Mouse (Mus musculus) liver, adult 2 months (tissue): Measurements from ENCODE around the gene Srd5a2. TPM values are rescaled to one million over a fixed set of nuclear protein-coding genes. Genes with fewer than 3 reads are reported as not detected.

Experiments
- DNase-seq: peaks from one replicate; pipeline ENCODE4 v3.0.0-alpha.2; 2011; ENCODE audit warnings: low read depth, low spot score; ENCODE audit errors: extremely low read depth
- H3K27ac ChIP-seq: fragments of 200-500 bp; replicated peaks from 2 replicates; pipeline ENCODE4 v1.5.1; 2012; ENCODE audit warnings: low read depth, mild to moderate bottlenecking, control low read depth, inconsistent platforms, low read length; ENCODE audit not compliant: insufficient read depth
- H3K27me3 ChIP-seq: fragments of 200-500 bp; 2 replicates; pipeline ENCODE4 v1.6.1; 2012; ENCODE audit warnings: mild to moderate bottlenecking, moderate library complexity, low read length, inconsistent platforms; ENCODE audit not compliant: control insufficient read depth, insufficient read depth
- H3K36me3 ChIP-seq: fragments of 200-500 bp; 2 replicates; pipeline ENCODE4 v1.6.1; 2012; ENCODE audit warnings: low read length, inconsistent platforms; ENCODE audit not compliant: control insufficient read depth, insufficient read depth
- H3K4me1 ChIP-seq: fragments of 200-500 bp; 2 replicates; pipeline ENCODE4 v1.6.1; 2011; ENCODE audit warnings: low read length; ENCODE audit not compliant: control insufficient read depth, insufficient read depth
- H3K4me3 ChIP-seq: fragments of 200-500 bp; 2 replicates; pipeline ENCODE4 v1.5.1; 2011; ENCODE audit warnings: low read depth, mild to moderate bottlenecking, control low read depth, low read length, moderate library complexity; ENCODE audit not compliant: insufficient read depth
- H3K79me2 ChIP-seq: fragments of 200-500 bp; 2 replicates; pipeline ENCODE4 v1.6.1; 2012; ENCODE audit warnings: inconsistent platforms, mild to moderate bottlenecking, low read length, moderate library complexity; ENCODE audit not compliant: control insufficient read depth, insufficient read depth
- H3K9ac ChIP-seq: fragments of 200-500 bp; 2 replicates; pipeline ENCODE4 v1.6.1; 2012; ENCODE audit warnings: low read depth, mild to moderate bottlenecking, control low read depth, inconsistent platforms, low read length
- CTCF ChIP-seq: fragments of 200-500 bp; IDR thresholded peaks from 2 replicates; pipeline ENCODE4 v1.5.1; 2011; ENCODE audit warnings: low read depth, low read length, control low read depth
- POLR2A ChIP-seq: fragments of 200-500 bp; IDR thresholded peaks from 2 replicates; pipeline ENCODE4 v1.6.1; 2011; ENCODE audit warnings: low read length, control low read depth; ENCODE audit not compliant: insufficient read depth; ENCODE audit errors: extremely low read depth
- WGBS: fragments of 180-500 bp; shearing (Covaris S2); methylation state at CpG from one replicate; pipeline ENCODE4 v1.1.7; 2018; 5-methylcytosine and 5-hydroxymethylcytosine counted together
- polyA plus RNA-seq: library from polyadenylated mRNA; depleted of rRNA; stranded (reverse); fragments of >200 nt; gene quantifications from 2 replicates; pipeline ENCODE4 v1.2.3, GENCODE M21; 2012; rRNA removed
- total RNA-seq: library from RNA; depleted of rRNA; stranded (reverse); fragments of >200 nt; gene quantifications from 2 replicates; pipeline ENCODE4 v1.2.3, GENCODE M21; 2014; rRNA removed

Gene Srd5a2
- 1.8 and 4.0 TPM in 2 replicates for total RNA-seq
- 0.60 and 1.6 TPM in 2 replicates for polyA plus RNA-seq

GRCm38 (mm10) chr17:74047210-74048082 is at the start of gene Srd5a2:
Srd5a2 (minus strand) TSS chr17:74047916.
- no peaks in the 10 kb centered on the region for H3K79me2 ChIP-seq
- H3K27me3 ChIP-seq = peaks cover 5% of the 10 kb centered on the region
- H3K4me1 ChIP-seq = peaks cover 6% of the 10 kb centered on the region
- H3K36me3 ChIP-seq = no peaks in the 10 kb centered on the region
- no peak for DNase-seq
- no peak within 1 kb of the TSS for H3K27ac ChIP-seq
- H3K9ac ChIP-seq = no peak within 1 kb of the TSS
- TF ChIP-seq POLR2A = no peak
- TF ChIP-seq CTCF = no peak
- 6% methylated on average over 45 of the region's 45 CpGs for WGBS
- peak within 1 kb of the TSS; percentile 15; the same call in 1 of the 2 replicates for H3K4me3 ChIP-seq

DNA sequence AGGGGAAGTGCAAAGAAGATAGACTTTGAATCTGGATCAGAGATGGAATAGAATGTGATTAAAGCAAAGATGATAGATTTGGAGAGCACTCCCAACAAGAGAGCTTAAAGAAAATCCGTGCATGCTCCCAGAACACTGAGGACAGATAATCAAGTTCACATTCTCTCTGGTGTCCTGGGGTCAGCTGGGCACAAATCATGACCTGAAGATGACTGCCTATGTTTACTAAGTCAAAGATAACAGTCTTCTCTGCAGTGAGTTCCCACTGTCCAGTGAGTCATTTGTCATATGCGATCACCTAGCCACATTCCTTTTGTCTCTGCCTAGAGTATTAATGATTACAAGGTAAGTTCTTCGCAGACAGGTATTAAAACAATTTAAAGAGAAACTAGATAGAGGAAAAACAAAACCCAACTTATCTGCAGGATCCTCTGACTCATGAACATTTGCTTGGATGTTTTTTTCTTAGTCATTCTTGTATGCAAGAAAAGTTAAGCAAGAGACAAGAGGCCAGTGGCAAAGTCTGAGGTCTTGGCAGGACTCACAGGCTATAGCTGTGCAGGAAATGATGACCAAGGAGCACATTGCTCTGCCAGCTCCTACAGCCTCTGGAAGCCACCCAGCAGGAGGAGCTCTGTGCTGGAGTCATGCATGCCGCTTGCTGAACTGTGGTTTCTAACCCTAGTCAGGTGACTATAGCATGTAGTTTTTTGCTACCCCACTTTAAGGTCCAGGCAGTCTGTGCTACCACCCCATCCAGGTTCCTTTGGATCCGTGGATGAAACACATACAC is 41.4 kb upstream of the Srd5a2 start:
- no peak overlapping the region for H3K9ac ChIP-seq
- no peaks in the 10 kb centered on the region for H3K36me3 ChIP-seq
- no peak overlapping the region for H3K27ac ChIP-seq
- no peaks in the 10 kb centered on the region for H3K79me2 ChIP-seq
- WGBS = 30% methylated on average over 5 of the region's 5 CpGs
- H3K27me3 ChIP-seq = 0 out of 2 replicates have a peak, but pooled peaks cover 2% of the 10 kb centered on the region
- DNase-seq = peak; percentile 86
- H3K4me3 ChIP-seq = no peak overlapping the region
- H3K4me1 ChIP-seq = peaks cover 7% of the 10 kb centered on the region
- TF ChIP-seq CTCF (peak; percentile 34; the same call in 1 of the 2 replicates), POLR2A (no peak)

- TF ChIP-seq POLR2A (no peak), CTCF (no peak)
- 0 out of 2 replicates have a peak, but pooled peaks cover 2% of the 10 kb centered on the region for H3K27me3 ChIP-seq
- no peaks in the 10 kb centered on the region for H3K79me2 ChIP-seq
- H3K9ac ChIP-seq = no peak overlapping the region
- H3K27ac ChIP-seq = no peak overlapping the region
- no peak for DNase-seq
- peaks cover 7% of the 10 kb centered on the region for H3K4me1 ChIP-seq
- 85% methylated on average over 2 of the region's 2 CpGs for WGBS
- no peaks in the 10 kb centered on the region for H3K36me3 ChIP-seq
- H3K4me3 ChIP-seq = no peak overlapping the region
Observed at GRCm38 (mm10) chr17:74088016-74088415, 40.3 kb upstream of the Srd5a2 start.

DNA sequence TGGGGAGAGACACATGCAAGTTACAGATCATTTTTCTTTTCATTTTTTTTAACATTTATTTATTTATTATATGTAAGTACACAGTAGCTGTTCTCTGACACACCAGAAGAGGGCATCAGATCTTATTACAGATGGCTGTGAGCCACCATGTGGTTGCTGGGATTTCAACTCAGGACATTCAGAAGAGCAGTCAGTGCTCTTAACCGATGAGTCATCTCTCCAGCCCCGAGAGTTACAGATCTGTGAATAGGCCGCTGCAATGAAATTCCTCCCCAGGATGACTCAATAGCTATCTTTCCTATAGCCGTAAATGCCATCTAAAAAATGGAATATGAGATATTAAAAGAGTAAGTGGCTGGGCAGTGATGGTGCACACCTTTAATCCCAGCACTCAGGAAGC is 35.7 kb upstream of the Srd5a2 start:
- no peak overlapping the region for H3K9ac ChIP-seq
- no peak for TF ChIP-seq CTCF
- TF ChIP-seq POLR2A = no peak
- 0 out of 2 replicates have a peak, but pooled peaks cover 2% of the 10 kb centered on the region for H3K27me3 ChIP-seq
- peaks cover 4% of the 10 kb centered on the region for H3K4me1 ChIP-seq
- 90% methylated on average over 4 of the region's 4 CpGs for WGBS
- no peaks in the 10 kb centered on the region for H3K79me2 ChIP-seq
- no peak overlapping the region for H3K4me3 ChIP-seq
- DNase-seq = no peak
- no peak overlapping the region for H3K27ac ChIP-seq
- no peaks in the 10 kb centered on the region for H3K36me3 ChIP-seq

DNA sequence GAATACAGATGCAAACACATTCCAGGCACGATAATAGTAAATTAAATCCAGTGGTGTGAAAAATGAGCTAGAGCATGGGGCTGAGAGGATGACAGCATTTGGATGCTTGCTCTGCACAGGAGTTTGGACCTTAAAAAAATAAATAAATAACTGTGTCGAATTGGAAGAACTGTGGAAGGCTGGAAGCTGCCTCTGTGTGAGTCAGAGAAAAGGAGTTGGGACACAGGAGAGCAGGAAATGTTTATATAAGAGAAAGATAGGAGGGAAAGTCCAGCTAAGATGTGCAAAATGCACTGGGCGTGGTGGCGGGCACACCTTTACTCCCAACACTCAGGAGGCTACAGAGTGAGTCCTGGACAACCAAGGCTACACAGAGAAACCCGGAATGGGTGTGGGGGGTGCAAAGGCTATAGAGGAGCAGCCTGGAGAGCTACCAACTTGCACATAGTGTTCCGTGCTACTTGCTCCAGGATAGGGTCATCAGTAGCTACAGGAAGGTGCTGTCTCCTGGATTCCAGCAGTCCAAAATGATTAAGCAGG is 32.4 kb upstream of the Srd5a2 start:
- 34% methylated on average over 6 of the region's 6 CpGs for WGBS
- peak; percentile 59 for DNase-seq
- no peak overlapping the region for H3K27ac ChIP-seq
- peaks cover 7% of the 10 kb centered on the region for H3K4me1 ChIP-seq
- H3K27me3 ChIP-seq = 0 out of 2 replicates have a peak, but pooled peaks cover 2% of the 10 kb centered on the region
- peaks cover 5% of the 10 kb centered on the region; the same call in 1 of the 2 replicates for H3K79me2 ChIP-seq
- TF ChIP-seq CTCF (no peak), POLR2A (no peak)
- no peak overlapping the region for H3K4me3 ChIP-seq
- H3K9ac ChIP-seq = no peak overlapping the region
- H3K36me3 ChIP-seq = no peaks in the 10 kb centered on the region
